Mouse (Mus musculus) ES-E14 (cell line): Measurements from ENCODE around the gene Btrc.

ENCODE experiments used
- CHD2 ChIP-seq: IDR thresholded peaks from 2 replicates; pipeline ENCODE4 v1.6.1; 2014; ENCODE audit warnings: mild to moderate bottlenecking, low read depth, low read length, inconsistent platforms
- HCFC1 ChIP-seq: IDR thresholded peaks from 2 replicates; pipeline ENCODE4 v1.6.1; 2012; ENCODE audit warnings: low read length, inconsistent platforms, borderline replicate concordance; ENCODE audit not compliant: insufficient read depth
- MAFK ChIP-seq: IDR thresholded peaks from 2 replicates; pipeline ENCODE4 v1.6.1; 2014; ENCODE audit warnings: mild to moderate bottlenecking, low read depth, low read length, inconsistent platforms; ENCODE audit not compliant: insufficient read depth
- ZC3H11A ChIP-seq: IDR thresholded peaks from 2 replicates; pipeline ENCODE4 v1.6.1; 2012; ENCODE audit warnings: low read depth, mild to moderate bottlenecking, inconsistent platforms, low read length, borderline replicate concordance
- ZNF384 ChIP-seq: IDR thresholded peaks from 2 replicates; pipeline ENCODE4 v1.6.1; 2012; ENCODE audit warnings: low read depth, low read length, inconsistent platforms

DNA sequence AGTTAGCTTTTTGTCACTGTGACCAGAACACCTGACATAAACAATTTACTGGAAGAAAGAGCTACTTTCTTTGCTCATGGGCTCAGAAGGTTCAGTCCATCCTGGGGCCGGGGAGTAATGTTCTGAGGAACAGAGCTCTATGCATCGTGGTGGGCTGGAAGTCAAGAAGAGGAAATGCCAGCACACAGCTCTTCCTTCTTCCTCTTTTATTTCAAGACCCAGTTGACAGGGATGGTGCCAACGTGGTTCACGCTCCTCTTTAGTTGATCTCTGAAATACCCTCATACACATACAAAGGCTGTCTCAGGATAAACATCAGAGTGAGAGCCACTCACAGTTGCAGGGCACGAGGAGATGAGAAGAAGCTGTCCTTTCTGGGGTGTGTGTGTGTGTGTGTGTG is 42.5 kb upstream of the Btrc start:
- TF ChIP-seq CHD2, result no peak
- TF ChIP-seq ZC3H11A, result no peak
- TF ChIP-seq HCFC1, result no peak
- no peak for TF ChIP-seq ZNF384
- TF ChIP-seq MAFK, result no peak
